Mouse (Mus musculus) Muller cell, postnatal 12 days (primary cell): Measurements from ENCODE around the gene Polr3c.
"Not testable (repeated sequence)": the region's sequence is repeated elsewhere in the genome, so short reads cannot be mapped to it uniquely, and the experiment has no call there.

ENCODE experiments used
- DNase-seq: peaks from one replicate; pipeline ENCODE4 v3.0.0-alpha.2; 2015; ENCODE audit errors: inconsistent ontology term

Gene Polr3c

DNA sequence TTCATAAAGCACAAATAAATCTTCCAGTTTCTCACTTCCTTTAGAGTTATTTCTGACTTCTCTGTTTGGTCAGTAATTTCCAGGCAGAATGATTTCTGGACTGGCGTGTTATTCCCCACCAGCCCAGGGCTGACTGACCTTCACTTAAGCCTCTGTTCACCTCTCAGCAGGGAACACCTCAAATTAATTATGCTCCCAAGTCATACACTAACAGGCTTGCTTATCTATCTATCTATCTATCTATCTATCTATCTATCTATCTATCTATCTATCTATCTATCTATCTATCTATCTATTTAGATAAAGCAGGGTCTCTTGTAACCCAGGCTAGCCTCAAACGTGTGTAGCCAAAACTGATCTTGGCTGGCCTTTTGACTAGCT, 18.8 kb downstream of the Polr3c start:
- DNase-seq = no peak

DNA sequence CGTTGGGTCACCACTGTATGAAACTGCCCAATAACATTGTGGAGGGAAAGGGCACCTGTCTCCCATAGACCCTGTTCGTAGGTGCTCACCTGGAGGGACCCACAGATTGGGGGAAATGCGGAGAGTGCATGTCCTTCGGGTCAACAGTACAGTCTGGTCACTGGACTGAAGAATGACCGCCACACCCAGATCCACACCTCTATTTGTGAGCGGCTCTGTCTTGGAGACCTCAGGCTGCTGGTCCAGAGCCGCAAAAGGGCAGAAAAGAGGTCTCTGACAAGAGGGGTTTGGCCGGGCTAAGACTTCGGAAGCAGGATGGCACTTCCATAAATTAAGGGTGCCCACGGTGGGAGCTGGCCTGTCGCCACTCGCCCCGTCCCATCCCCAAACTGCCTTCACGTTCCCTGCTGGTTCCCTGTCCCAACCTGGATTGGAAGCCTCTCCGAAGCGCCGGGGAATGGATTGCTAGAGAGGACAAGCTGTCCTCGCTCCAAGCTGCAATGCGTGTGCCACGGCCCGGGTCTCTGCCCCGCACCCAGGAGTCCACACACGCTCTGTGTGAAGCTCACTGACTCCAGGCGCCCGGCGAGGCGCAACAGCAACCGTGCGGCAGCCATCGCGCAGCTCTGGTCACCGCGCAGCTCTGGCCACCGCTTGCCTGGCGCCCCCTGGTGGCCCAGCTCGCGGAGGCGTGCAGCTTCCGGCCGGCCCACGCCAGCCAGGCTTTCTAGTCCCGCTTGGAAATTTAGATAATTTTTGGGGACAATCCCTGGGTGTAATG, 19.3 kb downstream of the Polr3c start, which contains the start of gene Nudt17:
TSS of gene Nudt17 (minus strand) at position 660 of the 781 bp plus-strand sequence.
- peak; percentile 78 for DNase-seq

- DNase-seq = no peak
Observed at GRCm38 (mm10) chr3:96706984-96707383, 20.4 kb downstream of the Polr3c start.

GRCm38 (mm10) chr3:96706217-96706616, 21.2 kb downstream of the Polr3c start:
- no peak for DNase-seq

GRCm38 (mm10) chr3:96704778-96705177, 22.6 kb downstream of the Polr3c start:
- DNase-seq = no peak

DNA sequence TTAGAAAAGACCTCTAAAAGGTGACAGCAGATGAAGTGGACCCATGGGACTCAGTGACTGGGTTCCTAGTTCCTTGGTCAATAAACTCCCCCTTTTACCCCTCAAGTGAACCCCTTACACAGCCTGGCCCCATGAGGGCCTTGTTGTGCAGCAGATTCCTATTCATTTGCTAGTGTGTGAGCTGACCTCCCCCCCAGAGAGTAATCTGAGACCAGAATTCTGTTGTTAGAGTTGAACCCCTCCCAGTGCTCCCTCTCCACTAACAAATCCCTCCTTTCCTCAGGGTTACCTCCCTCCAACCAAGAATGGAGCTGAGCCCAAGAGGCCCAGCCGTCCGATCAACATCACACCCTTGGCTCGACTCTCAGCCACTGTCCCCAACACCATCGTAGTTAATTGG, 26.4 kb downstream of the Polr3c start:
- no peak for DNase-seq

- DNase-seq = no peak
Observed at GRCm38 (mm10) chr3:96700376-96700775, 27.1 kb downstream of the Polr3c start.

DNA sequence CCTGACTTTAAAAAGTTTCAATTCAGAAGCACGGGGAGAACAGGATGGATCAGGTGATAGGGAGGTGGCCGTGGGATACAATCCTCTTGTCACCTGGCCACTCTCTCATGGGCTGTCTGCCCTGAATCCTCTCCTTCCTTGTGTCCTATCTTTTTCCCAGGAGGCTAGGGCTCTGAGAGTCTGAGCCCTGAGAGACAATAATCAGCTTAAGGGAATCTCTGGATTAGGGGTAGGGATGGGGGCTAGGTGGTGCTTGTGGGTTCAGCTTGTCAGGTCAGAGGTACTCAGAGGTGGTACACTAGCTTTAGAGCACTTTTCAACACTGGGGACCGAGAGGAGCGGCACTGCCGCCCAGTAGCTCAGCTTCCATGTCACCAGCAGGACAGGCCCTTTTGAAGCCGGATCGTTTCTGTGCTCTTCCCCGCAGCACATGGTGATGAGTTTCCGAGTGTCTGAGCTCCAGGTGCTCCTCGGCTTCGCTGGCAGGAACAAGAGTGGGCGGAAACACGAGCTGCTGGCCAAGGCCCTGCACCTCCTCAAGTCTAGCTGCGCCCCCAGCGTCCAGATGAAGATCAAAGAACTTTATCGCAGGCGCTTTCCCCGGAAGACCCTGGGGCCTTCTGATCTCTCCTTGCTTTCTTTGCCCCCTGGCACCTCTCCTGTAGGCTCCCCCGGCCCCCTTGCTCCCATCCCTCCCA, 28.3 kb downstream of the Polr3c start:
- no peak for DNase-seq

GRCm38 (mm10) chr3:96696766-96697732, 30.4 kb downstream of the Polr3c start:
- peak; percentile 96 for DNase-seq

GRCm38 (mm10) chr3:96696198-96696765, 31.1 kb downstream of the Polr3c start, which contains the start of gene Pias3:
Pias3 (plus strand) TSS chr3:96696384.
- DNase-seq = peak; percentile 93

GRCm38 (mm10) chr3:96693579-96693978, 33.8 kb downstream of the Polr3c start:
- no peak for DNase-seq

DNA sequence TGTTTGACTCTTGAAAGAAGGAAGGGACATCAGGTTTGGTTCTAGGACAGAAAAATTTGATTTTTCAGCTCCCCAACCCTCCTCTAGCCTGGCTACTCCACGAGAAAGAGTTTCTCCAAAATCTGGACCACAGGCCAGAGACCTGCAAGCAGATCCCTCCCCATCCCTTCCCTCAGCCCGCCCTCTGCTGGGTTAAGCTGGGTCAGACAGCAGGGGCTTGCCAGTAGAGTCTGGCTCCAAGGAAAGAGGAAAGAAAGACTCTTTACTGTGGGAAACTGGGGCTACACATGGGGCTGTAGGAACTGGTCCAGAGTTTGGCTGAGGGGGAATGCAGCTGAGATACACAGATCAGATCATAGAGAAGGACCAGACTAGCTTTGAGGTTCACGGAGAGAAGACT, 34.9 kb downstream of the Polr3c start:
- DNase-seq = peak; percentile 33

- DNase-seq = no peak
Observed at GRCm38 (mm10) chr3:96690298-96690697, 37.1 kb downstream of the Polr3c start.

GRCm38 (mm10) chr3:96688854-96689253, 38.6 kb downstream of the Polr3c start:
- no peak for DNase-seq

DNA sequence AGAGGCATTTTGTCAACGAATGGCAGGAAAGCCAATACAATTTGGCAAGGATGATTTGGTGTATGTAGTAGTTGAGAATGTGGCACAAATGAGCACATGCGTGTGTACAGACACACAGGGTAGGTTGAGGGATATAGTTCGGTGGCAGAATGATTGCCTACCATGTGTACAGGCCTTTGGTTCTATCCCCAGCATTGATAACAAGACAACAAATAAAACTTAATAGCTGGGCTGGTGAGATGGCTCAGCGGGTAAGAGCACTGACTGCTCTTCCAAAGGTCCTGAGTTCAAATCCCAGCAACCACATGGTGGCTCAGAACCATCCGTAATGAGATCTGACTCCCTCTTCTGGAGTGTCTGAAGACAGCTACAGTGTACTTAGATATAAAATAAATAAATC, 41.4 kb downstream of the Polr3c start:
- DNase-seq = not testable (repeated sequence)

GRCm38 (mm10) chr3:96684822-96685156, 42.6 kb downstream of the Polr3c start:
- DNase-seq = no peak

DNA sequence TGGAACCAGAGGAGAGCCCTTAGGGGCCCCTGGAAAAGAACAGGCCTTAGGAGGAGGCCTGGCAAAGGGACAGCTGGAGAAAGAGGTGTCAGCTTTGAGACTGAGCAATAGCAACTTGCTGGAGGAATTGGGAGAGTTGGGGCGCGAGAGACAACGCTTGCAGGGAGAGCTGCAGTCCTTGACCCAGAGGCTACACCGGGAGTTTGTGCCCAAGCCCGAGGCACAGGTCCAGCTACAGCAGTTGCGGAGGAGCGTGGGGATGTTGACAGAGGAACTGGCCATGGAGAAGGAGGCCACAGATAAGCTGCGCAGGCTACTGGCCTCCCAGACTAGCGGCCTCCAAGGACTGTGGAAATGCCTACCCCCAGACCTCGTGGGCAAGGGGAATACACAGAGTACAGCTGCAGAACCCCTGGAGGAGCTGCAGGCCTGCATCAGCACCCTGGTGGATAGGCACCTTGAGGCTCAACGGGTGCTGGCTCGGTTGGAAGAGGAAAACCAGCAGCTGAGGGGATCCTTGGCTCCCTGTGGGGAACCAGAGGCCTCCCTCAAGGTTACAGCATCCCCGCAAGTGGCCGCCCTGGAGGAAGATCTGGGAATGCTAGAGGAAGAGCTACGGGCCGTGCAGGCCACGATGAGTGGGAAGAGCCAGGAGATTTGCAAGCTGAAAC, 43.1 kb downstream of the Polr3c start:
- DNase-seq = no peak

DNA sequence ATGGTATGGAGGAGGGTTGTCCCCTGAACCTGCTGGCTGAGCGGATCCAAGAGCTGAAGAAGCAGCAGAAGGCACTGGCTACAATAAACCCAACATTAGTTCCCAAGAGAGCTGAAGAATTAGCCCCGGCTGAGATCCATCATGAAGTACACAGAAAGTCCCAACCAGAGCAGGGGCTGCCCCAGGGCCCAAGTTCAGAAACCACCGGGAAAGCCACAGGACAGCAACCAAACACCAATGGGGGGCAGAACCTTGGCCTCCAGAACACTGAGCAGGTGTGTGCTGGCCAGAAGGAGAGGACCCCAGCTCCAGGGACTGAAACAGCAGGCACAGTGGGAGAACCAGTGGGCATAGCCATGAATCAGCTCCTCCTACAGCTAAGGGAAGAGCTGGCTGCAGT, 43.9 kb downstream of the Polr3c start:
- no peak for DNase-seq

DNA sequence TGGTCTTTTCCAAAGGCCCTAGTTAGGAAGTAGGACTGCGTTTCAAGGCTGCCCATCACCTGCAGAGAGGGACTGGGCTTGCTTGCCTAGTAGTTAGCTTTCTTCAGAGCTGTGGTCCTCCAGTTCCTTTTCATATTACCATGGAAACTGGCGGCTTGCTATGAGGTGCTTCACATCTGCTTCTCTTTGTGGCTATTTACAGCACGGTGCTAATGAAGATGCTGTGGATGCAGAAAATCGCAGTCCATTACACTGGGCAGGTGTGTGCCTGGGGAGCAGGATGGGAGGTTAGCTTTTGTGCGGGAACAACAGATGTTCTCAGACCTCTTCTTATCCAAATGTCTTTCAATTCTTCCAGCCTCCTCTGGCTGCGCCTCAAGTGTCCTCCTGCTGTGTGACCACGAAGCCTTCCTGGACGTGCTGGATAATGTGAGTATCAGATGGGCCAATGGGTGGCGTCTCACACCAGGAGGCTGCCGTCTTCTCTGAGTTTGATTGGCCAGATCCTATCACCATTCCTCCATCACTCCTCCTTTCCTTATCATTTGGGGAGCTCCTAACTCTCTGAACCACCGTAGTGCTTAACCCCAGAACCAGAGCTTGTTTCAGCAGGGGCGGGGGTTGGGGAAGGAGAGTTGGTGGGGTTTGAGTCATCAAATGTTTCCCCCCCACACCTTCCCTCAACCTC, 47.0 kb downstream of the Polr3c start:
- no peak for DNase-seq

- peak; percentile 35 for DNase-seq
Observed at GRCm38 (mm10) chr3:96679159-96679674, 48.2 kb downstream of the Polr3c start.
